Mouse (Mus musculus) cerebellum, adult 11 months (tissue): ENCODE data around the gene Prickle2.
A peak's percentile ranks its signal among the peaks of the same experiment; 100 is the strongest.

Experiments used
- DNase-seq: peaks from one replicate; pipeline ENCODE4 v3.0.0; 2022

Gene Prickle2

GRCm38 (mm10) chr6:92665530-92665989 lies 40.4 kb downstream of the Prickle2 start:
- DNase-seq, result peak; percentile 30

DNA sequence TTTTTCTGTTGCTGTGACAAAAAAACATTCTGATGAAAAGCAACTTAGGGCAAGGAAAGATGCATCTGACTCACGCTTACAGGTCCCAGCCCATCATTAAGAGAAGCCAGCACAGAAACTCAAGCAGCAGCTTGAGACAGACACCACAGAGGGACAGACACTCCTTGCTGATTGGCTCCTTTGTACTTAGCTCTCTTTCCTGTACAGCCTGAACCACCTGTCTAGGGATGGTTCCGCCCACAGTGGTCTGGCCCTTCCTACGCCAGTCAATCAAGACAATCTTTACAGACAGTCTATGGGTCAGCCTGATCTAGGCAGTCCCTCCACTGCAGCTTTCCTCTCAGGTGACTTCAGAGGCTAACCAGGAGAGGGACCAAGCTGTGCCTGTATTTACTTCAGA lies 42.1 kb downstream of the Prickle2 start:
- DNase-seq, result no peak

DNA sequence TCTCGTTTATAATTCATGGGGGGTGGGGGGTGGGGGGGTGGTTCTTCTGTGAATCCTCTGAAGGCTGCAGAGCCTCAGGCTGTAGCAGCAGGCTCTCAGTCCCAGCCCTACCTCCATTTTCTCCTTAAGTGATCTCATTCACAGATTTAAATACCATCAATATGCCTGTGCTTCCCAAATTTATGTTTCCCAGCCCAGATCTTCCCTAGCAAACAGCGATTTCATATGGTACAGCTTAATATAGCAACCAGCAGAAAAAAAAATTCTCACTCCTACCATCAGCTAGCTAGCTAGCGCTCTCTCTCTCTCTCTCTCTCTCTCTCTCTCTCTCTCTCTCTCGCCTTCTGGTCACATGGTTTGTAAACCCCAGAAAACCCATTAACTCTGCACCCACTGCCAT lies 42.5 kb downstream of the Prickle2 start:
- DNase-seq, result no peak

DNA sequence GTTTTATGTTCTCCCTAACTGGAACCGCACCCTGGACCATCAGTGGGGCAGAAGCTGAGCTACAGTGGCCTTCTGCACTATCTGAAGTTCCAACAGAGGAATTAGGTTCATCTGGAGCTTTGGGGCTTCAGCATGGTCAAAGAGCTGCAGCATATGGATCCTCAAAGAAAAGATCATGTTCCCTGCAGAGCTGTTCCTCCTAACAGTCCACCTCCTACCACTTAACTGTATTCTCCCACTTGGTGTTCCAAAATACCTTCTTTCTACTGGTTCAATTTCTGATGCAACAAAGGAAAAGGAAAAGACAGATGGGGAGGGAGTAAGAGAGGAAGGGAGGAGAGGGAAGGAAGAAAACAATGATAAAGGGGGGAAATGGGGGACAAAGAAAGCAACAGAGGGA lies 56.9 kb downstream of the Prickle2 start:
- no peak for DNase-seq

DNA sequence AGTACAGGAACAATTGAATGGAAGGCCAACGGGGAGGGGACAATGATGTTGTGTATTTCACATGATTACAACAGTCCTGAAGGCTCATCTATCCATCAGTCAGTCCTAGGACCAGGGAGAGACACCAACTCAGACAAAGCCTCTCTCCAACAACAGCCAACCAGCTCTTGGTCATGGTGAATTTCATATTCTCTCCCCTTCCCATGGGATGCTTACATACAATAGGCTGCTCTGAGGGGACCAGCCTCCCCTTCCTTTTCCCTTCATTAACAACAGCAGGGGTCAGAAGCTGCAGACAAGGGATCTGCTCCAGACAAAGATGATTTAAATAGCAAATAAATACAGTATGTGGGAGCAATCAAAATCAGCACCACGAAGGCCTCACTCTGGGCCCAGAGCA lies 57.4 kb downstream of the Prickle2 start:
- no peak for DNase-seq

DNA sequence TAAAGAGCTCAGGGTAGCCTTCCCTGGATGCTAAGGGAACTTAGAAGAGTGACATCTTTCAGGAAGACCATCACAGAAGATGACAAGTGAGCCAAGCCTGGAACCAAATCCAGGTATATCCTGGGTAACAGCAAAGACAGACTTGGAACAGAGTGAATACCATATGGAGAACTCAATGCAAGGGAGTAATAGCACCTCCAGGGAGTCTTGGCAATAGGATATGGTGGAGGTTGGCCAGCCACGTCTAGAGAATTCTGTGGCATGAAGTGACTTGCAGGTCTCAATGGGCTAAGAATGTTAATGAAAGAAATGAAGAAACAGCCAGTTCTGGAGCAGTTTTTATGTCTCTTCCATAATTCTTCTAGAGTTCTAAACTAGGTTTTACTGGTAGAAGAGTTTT lies 63.0 kb downstream of the Prickle2 start:
- DNase-seq, result no peak

DNA sequence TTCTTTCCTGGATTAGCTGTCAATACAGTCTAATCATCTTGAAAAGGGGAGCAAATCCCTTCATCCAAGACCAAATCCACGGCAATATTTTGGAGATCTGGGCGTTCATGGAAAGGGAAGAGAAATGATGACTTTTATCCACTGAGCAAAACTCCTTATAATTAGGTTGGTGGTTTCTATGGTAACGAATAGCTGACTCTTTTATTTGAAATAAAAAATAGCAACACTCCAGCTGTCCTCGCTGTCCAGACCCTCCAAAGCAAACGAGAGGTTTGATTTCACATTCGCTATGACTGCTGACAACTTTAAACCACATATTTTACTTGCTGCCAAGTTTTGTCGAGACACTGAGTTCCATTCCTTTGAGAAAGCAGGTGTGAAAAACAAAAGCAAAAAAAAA lies 64.0 kb downstream of the Prickle2 start:
- DNase-seq, result no peak

GRCm38 (mm10) chr6:92640896-92641295 lies 65.1 kb downstream of the Prickle2 start:
- no peak for DNase-seq

DNA sequence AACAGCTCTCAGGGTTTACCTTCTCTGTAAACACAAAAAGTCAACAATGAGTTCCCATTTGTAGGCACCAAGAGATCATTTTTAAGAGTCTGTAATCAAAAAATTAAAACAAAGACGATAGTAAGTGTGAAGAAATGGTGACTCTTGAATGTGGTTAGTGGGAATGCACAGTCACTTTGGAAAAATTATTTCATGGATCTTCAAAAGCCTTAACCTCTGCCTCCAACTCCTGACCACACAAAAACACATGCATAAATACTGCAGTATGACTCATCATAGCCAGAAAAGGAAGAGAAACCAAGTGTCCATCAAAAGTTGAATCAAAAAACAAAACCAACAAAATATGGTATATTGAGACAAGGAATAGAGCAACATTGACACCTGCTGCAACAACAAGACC lies 69.5 kb downstream of the Prickle2 start:
- no peak for DNase-seq

- DNase-seq, result no peak
Measured at GRCm38 (mm10) chr6:92634876-92635468, 71.0 kb downstream of the Prickle2 start.

DNA sequence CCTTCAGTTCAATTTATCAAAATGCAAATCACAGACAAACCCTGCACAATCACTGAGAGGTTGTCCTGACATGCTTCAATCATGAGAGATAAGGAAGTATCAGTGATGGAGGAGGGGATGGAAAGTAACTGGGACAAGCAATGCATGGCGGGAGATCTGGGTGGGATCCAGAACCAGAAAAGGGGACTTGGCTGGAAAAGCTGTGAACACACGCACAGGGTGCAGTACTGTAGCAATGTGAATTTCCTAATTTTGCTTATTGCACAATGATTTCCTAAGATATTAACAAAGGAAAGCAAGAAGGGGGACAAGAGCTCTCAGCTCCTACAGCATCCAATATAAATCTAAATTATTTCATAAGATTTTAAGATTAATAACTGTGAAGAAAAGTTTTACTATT lies 75.0 kb downstream of the Prickle2 start:
- no peak for DNase-seq

- DNase-seq, result no peak
Measured at GRCm38 (mm10) chr6:92627711-92628110, 78.2 kb downstream of the Prickle2 start.

GRCm38 (mm10) chr6:92627048-92627617 lies 78.8 kb downstream of the Prickle2 start:
- DNase-seq, result no peak

DNA sequence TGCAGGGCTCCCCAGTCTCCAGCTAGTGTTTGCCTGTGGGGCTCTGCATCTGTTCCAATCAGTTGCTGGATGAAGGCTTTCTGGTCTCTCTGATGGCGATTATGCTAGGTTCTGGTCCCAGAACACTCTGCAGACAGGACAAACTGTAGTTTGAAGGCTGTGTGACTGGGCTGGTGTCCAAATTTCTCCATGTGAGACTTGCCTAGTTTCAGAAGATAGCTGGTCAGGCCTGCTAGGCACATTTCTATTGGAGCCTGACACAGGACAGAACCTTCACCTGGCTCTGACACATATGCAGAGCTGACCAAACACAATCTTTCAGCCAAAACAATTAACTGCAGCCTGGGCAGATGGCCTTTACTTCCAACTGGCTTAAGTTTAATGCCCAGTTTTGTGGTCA lies 80.0 kb downstream of the Prickle2 start:
- DNase-seq, result no peak

GRCm38 (mm10) chr6:92624306-92624705 lies 81.6 kb downstream of the Prickle2 start:
- DNase-seq, result no peak

DNA sequence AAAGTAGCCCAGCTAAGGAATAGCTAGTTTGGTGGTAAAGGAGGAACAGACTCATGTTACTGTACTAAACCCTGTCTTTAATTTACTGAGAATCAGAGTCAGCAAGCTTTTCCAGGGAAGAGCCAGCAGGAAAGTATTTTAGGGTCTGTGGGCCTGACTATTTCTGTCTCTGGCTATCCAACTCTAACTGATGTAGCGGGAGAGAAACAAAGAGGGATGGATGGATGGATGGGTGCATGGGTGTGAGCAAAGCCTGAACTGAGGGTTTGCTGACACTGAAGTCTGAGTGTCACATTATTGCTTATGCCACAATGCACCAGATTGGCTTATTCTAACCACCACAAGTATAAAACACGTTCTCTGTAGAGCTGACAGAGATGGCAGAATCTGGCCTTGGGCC lies 88.8 kb downstream of the Prickle2 start:
- no peak for DNase-seq

- DNase-seq, result no peak
Measured at GRCm38 (mm10) chr6:92614771-92615170, 91.2 kb downstream of the Prickle2 start.

- DNase-seq, result no peak
Measured at GRCm38 (mm10) chr6:92612151-92612769, 93.7 kb downstream of the Prickle2 start.

DNA sequence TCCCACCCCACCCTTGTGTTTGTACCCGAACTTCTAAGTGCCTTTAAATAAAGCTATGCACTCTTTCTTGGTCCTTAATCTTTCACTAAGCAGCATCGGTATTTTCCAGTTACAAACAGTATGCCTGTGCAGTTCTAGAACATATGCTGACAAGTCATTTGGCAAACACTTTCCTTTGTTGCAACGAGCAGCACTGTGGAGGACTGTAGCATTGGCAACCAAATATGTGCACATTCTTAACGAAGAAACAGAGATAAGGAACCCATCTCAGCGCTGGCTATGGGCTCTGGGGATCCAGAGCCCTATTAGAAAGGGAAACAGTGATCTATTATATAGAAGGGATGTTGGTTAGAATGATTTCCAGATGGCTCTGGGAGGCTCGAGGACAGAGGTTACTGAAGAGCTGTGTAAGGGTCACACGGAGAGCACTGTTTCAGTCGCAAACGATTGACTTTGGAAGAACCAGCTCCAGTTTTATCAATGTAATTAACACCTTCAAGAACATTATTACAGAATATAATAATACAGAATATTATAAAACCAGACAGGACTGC lies 96.2 kb downstream of the Prickle2 start:
- DNase-seq, result no peak

DNA sequence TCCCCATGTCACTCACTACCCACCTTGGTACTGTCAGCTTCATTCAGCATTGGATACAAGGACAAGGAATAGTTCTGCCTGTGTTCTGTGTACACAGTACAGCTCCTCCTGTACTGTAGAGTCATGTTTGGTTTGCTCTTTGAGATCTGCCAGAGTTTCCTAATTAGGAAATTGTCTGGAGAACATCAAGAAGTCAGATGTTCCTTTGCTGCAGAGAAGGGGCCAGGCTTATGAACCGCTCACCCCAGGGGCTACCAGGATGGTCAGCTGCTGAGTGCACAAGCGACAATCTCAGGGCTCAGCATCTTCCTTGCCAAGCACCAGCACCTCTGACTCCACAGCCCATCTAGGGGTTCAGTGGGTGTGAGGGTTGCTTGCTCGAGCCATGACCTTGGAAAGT lies 96.9 kb downstream of the Prickle2 start:
- DNase-seq, result no peak

GRCm38 (mm10) chr6:92605156-92605555 lies 100.8 kb downstream of the Prickle2 start:
- no peak for DNase-seq

DNA sequence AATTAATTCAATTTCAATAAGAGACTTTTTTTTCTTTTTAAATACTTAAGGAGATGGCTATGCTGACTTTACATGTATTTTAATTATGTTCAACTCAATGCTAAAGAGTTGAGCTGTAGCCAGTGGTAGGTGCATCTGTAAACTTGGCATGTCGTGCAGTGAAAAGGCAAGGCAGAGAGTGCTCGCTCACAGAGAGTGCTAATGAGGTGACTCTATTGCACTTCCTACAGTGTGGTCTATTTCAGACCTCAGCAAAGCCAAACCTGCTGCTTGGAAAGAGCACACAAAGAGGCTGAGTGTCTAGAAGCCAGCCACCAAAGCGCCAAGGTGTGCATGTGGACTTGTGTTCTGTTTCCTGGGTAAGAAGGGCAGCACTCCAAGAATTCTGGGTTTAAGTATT lies 109.6 kb downstream of the Prickle2 start:
- DNase-seq, result no peak

GRCm38 (mm10) chr6:92589381-92590065 lies 116.4 kb downstream of the Prickle2 start:
- DNase-seq, result no peak

DNA sequence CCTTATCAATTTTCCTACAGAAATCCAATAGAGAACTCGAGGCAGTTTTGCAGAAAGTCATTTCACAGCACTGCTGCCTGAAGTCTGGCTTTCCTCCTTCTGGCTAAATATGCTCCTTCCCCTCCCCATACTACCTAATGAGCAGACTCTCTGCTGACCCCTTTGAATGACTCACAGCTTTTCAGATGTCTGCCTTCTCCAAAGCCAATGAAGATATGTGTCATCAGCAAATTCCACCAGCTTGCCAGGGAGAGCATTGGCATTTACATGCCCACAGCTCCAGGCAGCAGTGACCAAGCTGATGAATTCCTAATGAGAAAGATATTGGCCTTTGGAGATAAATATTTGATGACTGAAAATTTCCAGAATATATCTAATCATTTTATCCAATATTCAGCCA lies 121.9 kb downstream of the Prickle2 start:
- DNase-seq, result no peak
